Mouse (Mus musculus) MEL (cell line): ENCODE measurements at regions not wholly inside any gene's neighbourhood (a gene's known extent, or its start where the extent isn't known, plus 50 kb on each side); places are given as distances from the start of the nearest gene placed in this dataset.

Experiments used
- DNase-seq: peaks from one replicate; pipeline ENCODE4 v3.0.0; 2011; ENCODE audit warnings: low read depth, low spot score
- H3K27ac ChIP-seq: 2 replicates; pipeline ENCODE4 v1.5.1; 2012; ENCODE audit warnings: low read depth, mild to moderate bottlenecking, control low read depth, low read length, moderate library complexity; ENCODE audit not compliant: control insufficient read depth
- H3K27me3 ChIP-seq, 2 experiments: fragments of 150-350 bp in 1 of 2; sonication (generic) in 1 of 2; 2 replicates each; pipeline ENCODE4 v1.6.1; 2012; ENCODE audit warnings: low read length in 2 of 2, mild to moderate bottlenecking in 2 of 2, improper control_type of control experiment in 1 of 2, moderate library complexity in 1 of 2; ENCODE audit not compliant: insufficient read depth in 2 of 2, control insufficient read depth in 1 of 2
- H3K36me3 ChIP-seq, 2 experiments: 2 replicates each; pipeline ENCODE4 v1.6.1; 2012 to 2014; ENCODE audit warnings: low read length in 2 of 2, improper control_type of control experiment in 1 of 2, inconsistent platforms in 1 of 2, mild to moderate bottlenecking in 1 of 2; ENCODE audit not compliant: insufficient read depth in 2 of 2, control insufficient read depth in 1 of 2
- H3K4me1 ChIP-seq, 2 experiments: fragments of 150-350 bp in 1 of 2; sonication (generic) in 1 of 2; 2 replicates each; pipeline ENCODE4 v1.6.1; 2012; ENCODE audit warnings: low read length in 2 of 2, improper control_type of control experiment in 1 of 2, mild to moderate bottlenecking in 1 of 2; ENCODE audit not compliant: insufficient read depth in 2 of 2, control insufficient read depth in 1 of 2
- H3K4me3 ChIP-seq, 2 experiments: fragments of 150-350 bp in 1 of 2; sonication (generic) in 1 of 2; 2 replicates each; pipeline ENCODE4 v1.5.1; 2012; ENCODE audit warnings: low read depth in 2 of 2, low read length in 2 of 2, mild to moderate bottlenecking in 2 of 2, moderate library complexity in 2 of 2, control low read depth in 1 of 2, improper control_type of control experiment in 1 of 2; ENCODE audit not compliant: control insufficient read depth in 1 of 2, insufficient read depth in 1 of 2
- H3K79me2 ChIP-seq: 2 replicates; pipeline ENCODE4 v1.6.1; 2012; ENCODE audit warnings: mild to moderate bottlenecking, low read length, moderate library complexity; ENCODE audit not compliant: control insufficient read depth, poor library complexity, insufficient read depth
- H3K9ac ChIP-seq: 2 replicates; pipeline ENCODE4 v1.6.1; 2012; ENCODE audit warnings: low read depth, mild to moderate bottlenecking, control low read depth, low read length, moderate library complexity; ENCODE audit not compliant: control insufficient read depth, poor library complexity, severe bottlenecking
- H3K9me3 ChIP-seq: fragments of 150-350 bp; sonication (generic); replicated peaks from 2 replicates; pipeline ENCODE4 v1.6.1; 2012; ENCODE audit warnings: mild to moderate bottlenecking, low read length, improper control_type of control experiment, moderate library complexity; ENCODE audit not compliant: insufficient read depth
- CHD1 ChIP-seq: IDR thresholded peaks from 2 replicates; pipeline ENCODE4 v1.6.1; 2012; ENCODE audit warnings: low read depth, mild to moderate bottlenecking, inconsistent platforms, low read length, improper control_type of control experiment
- ELF1 ChIP-seq: IDR thresholded peaks from 2 replicates; pipeline ENCODE4 v1.6.1; 2014; ENCODE audit warnings: low read depth, mild to moderate bottlenecking, inconsistent platforms, low read length, improper control_type of control experiment, moderate library complexity
- ETS1 ChIP-seq: IDR thresholded peaks from 2 replicates; pipeline ENCODE4 v1.6.1; 2012; ENCODE audit warnings: low read depth, mild to moderate bottlenecking, inconsistent platforms, low read length, improper control_type of control experiment, moderate library complexity
- GABPA ChIP-seq: IDR thresholded peaks from 2 replicates; pipeline ENCODE4 v1.6.1; 2012; ENCODE audit warnings: low read depth, mild to moderate bottlenecking, inconsistent platforms, low read length, improper control_type of control experiment, moderate library complexity
- JUND ChIP-seq: IDR thresholded peaks from 2 replicates; pipeline ENCODE4 v1.6.1; 2011; ENCODE audit warnings: low read depth, mild to moderate bottlenecking, improper control_type of control experiment, low read length
- KAT2A ChIP-seq: conservative IDR thresholded peaks from 2 replicates; pipeline ENCODE4 v1.6.1; 2012; ENCODE audit warnings: low read depth, low read length, improper control_type of control experiment, inconsistent platforms
- MAZ ChIP-seq: IDR thresholded peaks from 2 replicates; pipeline ENCODE4 v1.6.1; 2012; ENCODE audit warnings: low read depth, mild to moderate bottlenecking, inconsistent platforms, low read length, improper control_type of control experiment
- MEF2A ChIP-seq: IDR thresholded peaks from 2 replicates; pipeline ENCODE4 v1.6.1; 2014; ENCODE audit warnings: low read depth, mild to moderate bottlenecking, inconsistent platforms, low read length, improper control_type of control experiment; ENCODE audit not compliant: poor library complexity, insufficient replicate concordance, severe bottlenecking; ENCODE audit errors: extremely low read depth
- MYB ChIP-seq: IDR thresholded peaks from 2 replicates; pipeline ENCODE4 v1.6.1; 2011; ENCODE audit warnings: mild to moderate bottlenecking, low read depth, low read length, improper control_type of control experiment
- NELFE ChIP-seq: IDR thresholded peaks from 2 replicates; pipeline ENCODE4 v1.6.1; 2011; ENCODE audit warnings: low read depth, low read length, improper control_type of control experiment
- NRF1 ChIP-seq: IDR thresholded peaks from 2 replicates; pipeline ENCODE4 v1.6.1; 2014; ENCODE audit warnings: low read depth, mild to moderate bottlenecking, inconsistent platforms, low read length, improper control_type of control experiment, moderate library complexity; ENCODE audit not compliant: poor library complexity, insufficient read depth, severe bottlenecking
- POLR2A ChIP-seq, 2 experiments: IDR thresholded peaks; 2 replicates each; pipeline ENCODE4 v1.6.1; 2011 to 2012; ENCODE audit warnings: low read length in 2 of 2, mild to moderate bottlenecking in 2 of 2, control low read depth in 1 of 2, improper control_type of control experiment in 1 of 2, low read depth in 1 of 2, moderate library complexity in 1 of 2; ENCODE audit not compliant: control insufficient read depth in 1 of 2, insufficient read depth in 1 of 2, poor library complexity in 1 of 2
- POLR2AphosphoS2 ChIP-seq: IDR thresholded peaks from 2 replicates; pipeline ENCODE4 v1.6.1; 2011; ENCODE audit warnings: low read length, improper control_type of control experiment
- POLR2AphosphoS5 ChIP-seq: IDR thresholded peaks from 2 replicates; pipeline ENCODE4 v1.6.1; 2012; ENCODE audit warnings: low read depth, borderline replicate concordance, mild to moderate bottlenecking, inconsistent platforms, low read length, moderate library complexity, mixed read lengths
- RAD21 ChIP-seq: IDR thresholded peaks from 2 replicates; pipeline ENCODE4 v1.6.1; 2011; ENCODE audit warnings: mild to moderate bottlenecking, low read depth, low read length, improper control_type of control experiment
- RCOR1 ChIP-seq: IDR thresholded peaks from 2 replicates; pipeline ENCODE4 v1.6.1; 2012; ENCODE audit warnings: low read depth, mild to moderate bottlenecking, inconsistent platforms, low read length, improper control_type of control experiment
- TAL1 ChIP-seq: IDR thresholded peaks from 2 replicates; pipeline ENCODE4 v1.6.1; 2012; ENCODE audit warnings: mild to moderate bottlenecking, inconsistent platforms, low read length, moderate library complexity, mixed read lengths
- TCF12 ChIP-seq: IDR thresholded peaks from 2 replicates; pipeline ENCODE4 v1.6.1; 2014; ENCODE audit warnings: low read depth, mild to moderate bottlenecking, inconsistent platforms, low read length, improper control_type of control experiment, moderate library complexity
- UBTF ChIP-seq: IDR thresholded peaks from 2 replicates; pipeline ENCODE4 v1.6.1; 2012; ENCODE audit warnings: low read depth, mild to moderate bottlenecking, inconsistent platforms, low read length, improper control_type of control experiment, moderate library complexity, borderline replicate concordance; ENCODE audit not compliant: insufficient read depth
- ZKSCAN1 ChIP-seq: IDR thresholded peaks from 2 replicates; pipeline ENCODE4 v1.6.1; 2012; ENCODE audit warnings: low read depth, mild to moderate bottlenecking, inconsistent platforms, low read length, improper control_type of control experiment, moderate library complexity
- ZNF384 ChIP-seq: IDR thresholded peaks from 2 replicates; pipeline ENCODE4 v1.6.1; 2012; ENCODE audit warnings: low read depth, mild to moderate bottlenecking, inconsistent platforms, low read length, improper control_type of control experiment

GRCm38 (mm10) chr10:99841167-99841843 is 81.8 kb upstream of the Csl start:
- Histone ChIP-seq H3K4me3 (no peak overlapping the region), H3K27ac (no peak overlapping the region), H3K27me3 (no peaks in the 10 kb centered on the region), H3K9me3 (no peaks in the 10 kb centered on the region; the same call in 1 of the 2 replicates), H3K36me3 (no peaks in the 10 kb centered on the region), H3K9ac (no peak overlapping the region), H3K79me2 (no peaks in the 10 kb centered on the region), H3K4me1 (no peaks in the 10 kb centered on the region)
- TF ChIP-seq GABPA, result no peak
- no peak for TF ChIP-seq JUND
- TF ChIP-seq ELF1, result no peak
- TF ChIP-seq RCOR1, result no peak
- no peak for TF ChIP-seq TAL1
- TF ChIP-seq ZKSCAN1, result no peak
- no peak for TF ChIP-seq CHD1
- no peak for TF ChIP-seq TCF12
- no peak for TF ChIP-seq POLR2A (IDR thresholded peaks at IDR 0.05; ENCODE audit: control insufficient read depth in 1 of 2, insufficient read depth in 1 of 2, low read depth in 1 of 2, low read length in 2 of 2, poor library complexity in 1 of 2)
- no peak for TF ChIP-seq NRF1
- TF ChIP-seq KAT2A, result no peak
- TF ChIP-seq MAZ, result no peak
- no peak for TF ChIP-seq ZNF384
- TF ChIP-seq UBTF, result no peak
- no peak for TF ChIP-seq POLR2AphosphoS5
- no peak for TF ChIP-seq NELFE
- no peak for TF ChIP-seq MYB
- TF ChIP-seq RAD21, result no peak
- no peak for TF ChIP-seq ETS1
- no peak for DNase-seq

GRCm38 (mm10) chr10:99840179-99840876 is 80.9 kb upstream of the Csl start:
- Histone ChIP-seq H3K27me3 (no peaks in the 10 kb centered on the region), H3K4me1 (no peaks in the 10 kb centered on the region), H3K9ac (no peak overlapping the region), H3K36me3 (no peaks in the 10 kb centered on the region), H3K79me2 (no peaks in the 10 kb centered on the region), H3K4me3 (no peak overlapping the region), H3K9me3 (no peaks in the 10 kb centered on the region; the same call in 1 of the 2 replicates), H3K27ac (no peak overlapping the region)
- DNase-seq, result no peak
- TF ChIP-seq ELF1 (no peak), MEF2A (no peak), TAL1 (no peak), POLR2A (IDR thresholded peaks at IDR 0.05; ENCODE audit: control insufficient read depth in 1 of 2, insufficient read depth in 1 of 2, low read depth in 1 of 2, low read length in 2 of 2, poor library complexity in 1 of 2) (no peak), NRF1 (no peak), POLR2AphosphoS2 (no peak)
